Mouse (Mus musculus) stomach, embryonic 15.5 days (tissue): Measurements from ENCODE around the gene Rapsn. TPM values are rescaled to one million over a fixed set of nuclear protein-coding genes. Genes with fewer than 3 reads are reported as not detected.
A peak's percentile ranks its signal among the peaks of the same experiment; 100 is the strongest.
"Not testable (repeated sequence)": the region's sequence is repeated elsewhere in the genome, so short reads cannot be mapped to it uniquely, and the experiment has no call there.

ENCODE experiments used
- ATAC-seq: fragments of 200-750 bp; cut with Nextera tagmentation; 2 replicates; pipeline ENCODE4 v1.8.0; 2017; ENCODE audit warnings: low read depth, moderate number of reproducible peaks, moderate TSS enrichment; ENCODE audit not compliant: insufficient read depth, low FRiP score
- H3K27ac ChIP-seq: fragments of 300-500 bp; sonication (generic); 2 replicates; pipeline ENCODE4 v1.5.1; 2015; ENCODE audit warnings: mild to moderate bottlenecking, inconsistent platforms
- H3K27me3 ChIP-seq: fragments of 300-500 bp; sonication (generic); replicated peaks from 2 replicates; pipeline ENCODE4 v1.6.1; 2015; ENCODE audit warnings: inconsistent platforms
- H3K36me3 ChIP-seq: fragments of 300-500 bp; sonication (generic); 2 replicates; pipeline ENCODE4 v1.6.1; 2015; ENCODE audit warnings: inconsistent platforms
- H3K4me1 ChIP-seq: fragments of 300-500 bp; sonication (generic); 2 replicates; pipeline ENCODE4 v1.6.1; 2015; ENCODE audit warnings: inconsistent platforms
- H3K4me2 ChIP-seq: fragments of 300-500 bp; sonication (generic); 2 replicates; pipeline ENCODE4 v1.6.1; 2015; ENCODE audit warnings: mild to moderate bottlenecking, inconsistent platforms
- H3K4me3 ChIP-seq: fragments of 300-500 bp; sonication (generic); replicated peaks from 2 replicates; pipeline ENCODE4 v1.5.1; 2015; ENCODE audit warnings: inconsistent platforms
- H3K9ac ChIP-seq: fragments of 300-500 bp; sonication (generic); 2 replicates; pipeline ENCODE4 v1.6.1; 2015; ENCODE audit warnings: inconsistent platforms
- H3K9me3 ChIP-seq: fragments of 300-500 bp; sonication (generic); 2 replicates; pipeline ENCODE4 v1.6.1; 2016; ENCODE audit warnings: inconsistent platforms
- WGBS: fragments of 180-500 bp; shearing (Covaris S2); methylation state at CpG from one replicate; pipeline ENCODE4 v1.1.7; 2015; 5-methylcytosine and 5-hydroxymethylcytosine counted together
- polyA plus RNA-seq: library from polyadenylated mRNA; unstranded; fragments of >200 nt; fragmentation: Nextera tagmentation; extraction: Ambion mirVana; gene quantifications from 2 replicates; pipeline ENCODE4 v1.2.1, GENCODE M21; 2015

Rapsn gene
- polyA plus RNA-seq, 1 experiment from 2014 or later = 2.0 TPM

DNA sequence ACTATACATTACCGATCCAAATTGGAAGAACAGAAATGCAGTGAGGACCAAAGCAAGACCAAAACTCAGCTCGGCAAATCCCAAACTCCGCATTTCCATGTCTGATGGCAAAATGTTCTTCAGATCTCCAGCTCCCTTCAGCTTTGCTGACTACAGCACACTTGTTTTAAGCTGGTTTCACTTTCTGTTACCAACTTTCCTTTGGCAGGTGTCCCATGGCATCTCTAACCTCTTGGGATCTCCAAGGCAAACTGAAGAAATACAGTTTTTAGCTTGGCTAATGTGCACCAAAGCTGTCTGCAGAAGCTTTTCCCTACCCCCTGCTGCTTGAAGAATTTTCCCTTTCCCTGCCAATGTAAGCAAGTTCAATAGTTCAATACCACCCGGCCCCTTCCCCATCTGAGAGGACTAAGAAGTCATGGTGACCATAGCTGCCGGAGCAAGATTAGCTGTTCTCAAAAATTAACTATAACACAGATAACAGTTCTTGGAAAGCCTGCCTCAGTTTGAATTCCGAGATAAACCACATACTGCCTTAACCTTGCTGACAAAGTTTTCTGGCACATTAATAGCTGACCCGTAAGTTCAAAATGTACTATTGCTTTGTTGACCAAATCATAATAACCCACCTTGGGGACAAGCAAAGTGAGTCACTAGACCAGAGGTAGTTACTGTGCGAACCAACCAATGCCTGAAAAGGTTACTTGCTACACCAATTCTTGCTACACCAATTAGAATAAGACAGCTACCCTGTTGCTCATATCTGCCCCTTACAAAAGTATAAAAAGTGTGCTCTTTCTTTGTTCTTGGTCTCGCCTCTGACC lies 7.8 kb upstream of the Rapsn start:
- Histone ChIP-seq H3K4me3 (no peak overlapping the region), H3K27me3 (no peaks in the 10 kb centered on the region), H3K9me3 (no peaks in the 10 kb centered on the region), H3K4me2 (no peak overlapping the region), H3K9ac (no peak overlapping the region), H3K4me1 (no peaks in the 10 kb centered on the region), H3K36me3 (no peaks in the 10 kb centered on the region), H3K27ac (no peak overlapping the region)
- WGBS = 79% methylated on average over 9 of the region's 9 CpGs
- ATAC-seq = no peak; the same call in 1 of the 2 replicates

DNA sequence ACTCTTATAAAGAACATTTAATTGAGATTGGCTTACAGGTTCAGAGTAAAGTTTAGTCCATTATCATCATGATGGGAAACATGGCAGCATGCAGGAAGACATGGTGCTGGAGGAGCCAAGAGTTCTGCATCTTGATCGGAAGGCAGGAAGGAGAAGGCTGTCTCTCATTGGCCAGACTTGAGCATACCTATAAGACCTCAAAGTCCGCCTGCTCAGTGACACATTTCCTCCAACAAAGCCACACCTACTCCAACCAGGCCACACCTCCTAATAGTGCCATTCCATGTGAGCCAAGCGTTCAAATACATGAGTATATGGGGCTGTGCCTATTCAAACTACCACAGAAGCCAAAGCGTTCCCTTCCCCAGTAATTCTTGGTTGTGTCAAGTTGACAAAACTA lies 4.2 kb upstream of the Rapsn start:
- no peak overlapping the region for H3K27ac ChIP-seq
- WGBS = 82% methylated on average over 4 of the region's 4 CpGs
- no peaks in the 10 kb centered on the region for H3K36me3 ChIP-seq
- H3K9me3 ChIP-seq = no peaks in the 10 kb centered on the region
- no peak for ATAC-seq
- no peaks in the 10 kb centered on the region for H3K27me3 ChIP-seq
- H3K4me1 ChIP-seq = no peaks in the 10 kb centered on the region
- no peak overlapping the region for H3K4me2 ChIP-seq
- H3K9ac ChIP-seq = no peak overlapping the region
- H3K4me3 ChIP-seq = no peak overlapping the region

DNA sequence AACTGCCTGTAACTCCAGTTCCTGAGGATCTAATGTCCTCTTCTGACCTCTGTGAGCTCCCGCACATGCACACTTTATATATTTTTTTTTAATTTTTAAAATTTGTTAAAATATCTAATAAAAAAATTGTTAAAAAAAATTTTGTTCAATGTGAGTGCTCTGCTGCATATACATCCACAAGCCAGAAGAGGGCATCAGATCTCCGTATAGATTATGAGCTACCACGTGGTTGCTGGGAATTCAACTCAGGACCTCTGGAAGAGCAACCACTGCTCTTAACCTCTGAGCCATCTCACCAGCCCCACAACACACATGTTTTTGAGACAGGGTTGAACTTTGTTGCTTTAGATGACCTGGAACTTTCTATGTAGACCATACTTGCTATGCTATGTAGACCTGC lies 2.4 kb upstream of the Rapsn start:
- no peak overlapping the region for H3K9ac ChIP-seq
- no peaks in the 10 kb centered on the region for H3K4me1 ChIP-seq
- no peak overlapping the region for H3K27ac ChIP-seq
- no peak overlapping the region for H3K4me3 ChIP-seq
- H3K36me3 ChIP-seq = no peaks in the 10 kb centered on the region
- ATAC-seq = no peak
- H3K27me3 ChIP-seq = no peaks in the 10 kb centered on the region
- no peak overlapping the region for H3K4me2 ChIP-seq
- no peaks in the 10 kb centered on the region for H3K9me3 ChIP-seq
- WGBS = 18% methylated on average over 3 of the region's 3 CpGs

DNA sequence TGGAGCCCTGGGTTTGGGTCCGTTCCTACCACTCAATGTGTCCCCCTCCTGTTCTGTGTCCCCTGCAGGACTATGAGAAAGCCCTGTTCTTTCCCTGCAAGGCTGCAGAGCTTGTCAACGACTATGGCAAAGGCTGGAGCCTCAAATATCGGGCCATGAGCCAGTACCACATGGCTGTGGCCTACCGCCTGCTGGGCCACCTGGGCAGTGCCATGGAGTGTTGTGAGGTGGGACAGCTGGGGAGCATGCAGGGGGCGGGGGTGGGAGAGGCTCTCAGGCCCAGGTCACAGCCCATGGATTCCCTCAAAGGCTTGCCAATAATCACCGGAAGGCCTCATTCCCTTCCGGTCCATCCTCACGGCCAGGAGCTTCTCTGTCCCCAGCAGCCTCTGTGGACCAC lies 6.4 kb downstream of the Rapsn start:
- Histone ChIP-seq H3K4me3 (no peak overlapping the region), H3K27ac (no peak overlapping the region), H3K36me3 (no peaks in the 10 kb centered on the region), H3K4me1 (0 out of 2 replicates have a peak, but pooled peaks cover 3% of the 10 kb centered on the region), H3K27me3 (no peaks in the 10 kb centered on the region), H3K9me3 (no peaks in the 10 kb centered on the region), H3K9ac (no peak overlapping the region), H3K4me2 (no peak overlapping the region)
- no peak for ATAC-seq
- 78% methylated on average over 8 of the region's 8 CpGs for WGBS

- H3K36me3 ChIP-seq = no peaks in the 10 kb centered on the region
- H3K4me3 ChIP-seq = no peak overlapping the region
- H3K9me3 ChIP-seq = no peaks in the 10 kb centered on the region
- H3K9ac ChIP-seq = no peak overlapping the region
- ATAC-seq = no peak
- H3K4me1 ChIP-seq = 0 out of 2 replicates have a peak, but pooled peaks cover 3% of the 10 kb centered on the region
- 64% methylated on average over 21 of the region's 21 CpGs for WGBS
- H3K27ac ChIP-seq = no peak overlapping the region
- H3K4me2 ChIP-seq = 0 out of 2 replicates have a peak overlapping the region, but pooled peaks have one; percentile 8
- no peaks in the 10 kb centered on the region for H3K27me3 ChIP-seq
These were observed 7.4 kb downstream of the Rapsn start for GRCm38 (mm10) chr2:91042651-91043398.

DNA sequence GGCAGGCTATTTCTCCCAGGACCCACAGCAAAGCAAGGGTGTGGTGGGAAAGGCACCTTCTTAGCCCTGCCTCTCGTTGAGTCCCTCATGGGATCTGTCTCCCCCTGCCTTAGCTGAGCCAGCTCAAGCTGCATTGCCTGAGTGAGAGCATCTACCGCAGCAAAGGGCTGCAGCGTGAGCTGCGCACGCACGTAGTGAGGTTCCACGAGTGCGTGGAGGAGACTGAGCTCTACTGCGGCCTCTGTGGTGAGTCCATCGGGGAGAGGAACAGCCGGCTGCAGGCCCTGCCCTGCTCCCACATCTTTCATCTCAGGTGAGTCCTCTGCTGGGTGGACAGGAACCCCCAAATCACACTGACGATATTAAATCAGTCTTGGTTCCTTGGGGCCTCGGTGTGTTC lies 9.3 kb downstream of the Rapsn start:
- H3K4me3 ChIP-seq = no peak overlapping the region
- H3K4me1 ChIP-seq = 0 out of 2 replicates have a peak, but pooled peaks cover 3% of the 10 kb centered on the region
- no peak overlapping the region for H3K4me2 ChIP-seq
- H3K9ac ChIP-seq = no peak overlapping the region
- no peaks in the 10 kb centered on the region for H3K9me3 ChIP-seq
- WGBS = 72% methylated on average over 13 of the region's 13 CpGs
- no peak for ATAC-seq
- H3K27ac ChIP-seq = no peak overlapping the region
- no peaks in the 10 kb centered on the region for H3K36me3 ChIP-seq
- no peaks in the 10 kb centered on the region for H3K27me3 ChIP-seq

- H3K27ac ChIP-seq, H3K4me3 ChIP-seq, H3K4me2 ChIP-seq, H3K9ac ChIP-seq, H3K4me1 ChIP-seq, ATAC-seq, H3K9me3 ChIP-seq, H3K27me3 ChIP-seq, H3K36me3 ChIP-seq: not testable (repeated sequence)
- WGBS = 60% methylated on average over 1 of the region's 1 CpGs
These were observed 10.4 kb downstream of the Rapsn start for GRCm38 (mm10) chr2:91045805-91046204.

DNA sequence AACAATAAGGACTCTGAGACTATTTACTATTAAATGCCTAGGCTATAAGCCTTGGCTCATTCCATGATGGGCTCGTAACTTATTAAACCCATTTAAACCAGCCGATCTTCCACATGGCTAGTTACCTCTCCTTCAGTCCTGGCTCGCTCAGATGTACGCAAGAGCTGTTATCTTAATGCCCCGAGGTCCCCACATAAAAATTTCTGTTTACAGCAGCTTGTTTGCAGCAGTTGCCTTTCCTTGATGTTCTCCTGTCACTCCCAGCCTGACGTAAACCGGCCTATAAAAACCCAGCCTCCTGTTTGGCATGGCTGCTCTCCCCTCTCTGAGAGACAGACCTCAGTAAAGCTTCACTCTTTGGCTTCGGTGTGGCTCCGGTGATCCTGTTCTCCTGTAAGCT lies 11.9 kb downstream of the Rapsn start:
- no peaks in the 10 kb centered on the region for H3K36me3 ChIP-seq
- H3K9ac ChIP-seq = no peak overlapping the region
- ATAC-seq = no peak
- H3K27me3 ChIP-seq = no peaks in the 10 kb centered on the region
- H3K4me3 ChIP-seq = no peak overlapping the region
- H3K4me2 ChIP-seq = no peak overlapping the region
- no peaks in the 10 kb centered on the region for H3K9me3 ChIP-seq
- no peak overlapping the region for H3K27ac ChIP-seq
- 75% methylated on average over 9 of the region's 9 CpGs for WGBS
- 0 out of 2 replicates have a peak, but pooled peaks cover 3% of the 10 kb centered on the region for H3K4me1 ChIP-seq

- Histone ChIP-seq H3K4me2 (no peak overlapping the region), H3K27ac (no peak overlapping the region), H3K27me3 (no peaks in the 10 kb centered on the region), H3K36me3 (peaks cover 18% of the 10 kb centered on the region), H3K4me3 (no peak overlapping the region), H3K4me1 (peaks cover 7% of the 10 kb centered on the region), H3K9me3 (no peaks in the 10 kb centered on the region), H3K9ac (no peak overlapping the region)
- WGBS = 73% methylated on average over 3 of the region's 3 CpGs
- ATAC-seq = no peak
These were observed 16.5 kb downstream of the Rapsn start for GRCm38 (mm10) chr2:91051917-91052316.

GRCm38 (mm10) chr2:91052752-91053151 lies 17.3 kb downstream of the Rapsn start:
- Histone ChIP-seq H3K4me2 (no peak overlapping the region), H3K4me3 (no peak overlapping the region), H3K27me3 (no peaks in the 10 kb centered on the region), H3K9ac (no peak overlapping the region), H3K9me3 (no peaks in the 10 kb centered on the region), H3K4me1 (peaks cover 7% of the 10 kb centered on the region), H3K36me3 (peaks cover 26% of the 10 kb centered on the region), H3K27ac (no peak overlapping the region)
- 53% methylated on average over 2 of the region's 2 CpGs for WGBS
- ATAC-seq = no peak

GRCm38 (mm10) chr2:91053181-91053933 lies 17.9 kb downstream of the Rapsn start:
- H3K27ac ChIP-seq = no peak overlapping the region

More at GRCm38 (mm10) chr2:91053181-91053933, 17.9 kb downstream of the Rapsn start:
- Histone ChIP-seq H3K36me3 (peaks cover 31% of the 10 kb centered on the region), H3K27me3 (no peaks in the 10 kb centered on the region), H3K9me3 (no peaks in the 10 kb centered on the region), H3K4me2 (peak overlapping the region; percentile 82), H3K4me3 (peak overlapping the region; percentile 79), H3K4me1 (peaks cover 7% of the 10 kb centered on the region), H3K9ac (no peak overlapping the region)
- peak; percentile 39 for ATAC-seq
- WGBS = 0% methylated on average over 6 of the region's 6 CpGs
